Mouse (Mus musculus) intestine, embryonic 15.5 days (tissue): ENCODE measurements around the gene Mrgpre. TPM values are rescaled to one million over a fixed set of nuclear protein-coding genes. Genes with fewer than 3 reads are reported as not detected.

Experiments used
- ATAC-seq: fragments of 200-750 bp; cut with Nextera tagmentation; 2 replicates; pipeline ENCODE4 v1.8.0; 2017; ENCODE audit warnings: moderate TSS enrichment, moderate library complexity
- H3K27ac ChIP-seq: fragments of 300-500 bp; sonication (generic); 2 replicates; pipeline ENCODE4 v1.5.1; 2015; ENCODE audit warnings: mild to moderate bottlenecking, inconsistent platforms
- H3K27me3 ChIP-seq: fragments of 300-500 bp; sonication (generic); replicated peaks from 2 replicates; pipeline ENCODE4 v1.6.1; 2015; ENCODE audit warnings: inconsistent platforms
- H3K36me3 ChIP-seq: fragments of 300-500 bp; sonication (generic); 2 replicates; pipeline ENCODE4 v1.6.1; 2015; ENCODE audit warnings: inconsistent platforms
- H3K4me1 ChIP-seq: fragments of 300-500 bp; sonication (generic); replicated peaks from 2 replicates; pipeline ENCODE4 v1.6.1; 2015; ENCODE audit warnings: inconsistent platforms
- H3K4me2 ChIP-seq: fragments of 300-500 bp; sonication (generic); replicated peaks from 2 replicates; pipeline ENCODE4 v1.6.1; 2015; ENCODE audit warnings: mild to moderate bottlenecking, inconsistent platforms
- H3K4me3 ChIP-seq: fragments of 300-500 bp; sonication (generic); replicated peaks from 2 replicates; pipeline ENCODE4 v1.5.1; 2015; ENCODE audit warnings: inconsistent platforms
- H3K9ac ChIP-seq: fragments of 300-500 bp; sonication (generic); 2 replicates; pipeline ENCODE4 v1.6.1; 2015; ENCODE audit warnings: inconsistent platforms
- H3K9me3 ChIP-seq: fragments of 300-500 bp; sonication (generic); 2 replicates; pipeline ENCODE4 v1.6.1; 2016; ENCODE audit warnings: inconsistent platforms
- WGBS: fragments of 180-500 bp; shearing (Covaris S2); methylation state at CpG from one replicate; pipeline ENCODE4 v1.1.7; 2015; 5-methylcytosine and 5-hydroxymethylcytosine counted together
- polyA plus RNA-seq: library from polyadenylated mRNA; unstranded; fragments of >200 nt; fragmentation: Nextera tagmentation; extraction: Ambion mirVana; gene quantifications from 2 replicates; pipeline ENCODE4 v1.2.1, GENCODE M21; 2015

Mrgpre gene
- polyA plus RNA-seq, 1 experiment from 2014 or later = 1.3 TPM

GRCm38 (mm10) chr7:143768267-143768666 lies 16.0 kb downstream of the Mrgpre start:
- Histone ChIP-seq H3K4me1 (peaks cover 5% of the 10 kb centered on the region; the same call in 1 of the 2 replicates), H3K4me3 (no peak overlapping the region), H3K9me3 (no peaks in the 10 kb centered on the region), H3K9ac (no peak overlapping the region), H3K4me2 (no peak overlapping the region), H3K27ac (no peak overlapping the region), H3K36me3 (no peaks in the 10 kb centered on the region), H3K27me3 (peaks cover 22% of the 10 kb centered on the region)
- peak; percentile 57 for ATAC-seq
- WGBS = 54% methylated on average over 6 of the region's 6 CpGs

GRCm38 (mm10) chr7:143766893-143767292 lies 17.4 kb downstream of the Mrgpre start, which contains the start of gene Mrgprg:
Gene Mrgprg (minus strand): TSS chr7:143766993.
- H3K27me3 ChIP-seq = peaks cover 22% of the 10 kb centered on the region
- H3K4me2 ChIP-seq = no peak within 1 kb of the TSS
- 35% methylated on average over 6 of the region's 6 CpGs for WGBS
- no peak for ATAC-seq
- H3K4me1 ChIP-seq = peaks cover 5% of the 10 kb centered on the region; the same call in 1 of the 2 replicates
- H3K4me3 ChIP-seq = no peak within 1 kb of the TSS
- no peak within 1 kb of the TSS for H3K9ac ChIP-seq
- H3K27ac ChIP-seq = no peak within 1 kb of the TSS
- no peaks in the 10 kb centered on the region for H3K36me3 ChIP-seq
- no peaks in the 10 kb centered on the region for H3K9me3 ChIP-seq

- no peak overlapping the region for H3K4me2 ChIP-seq
- no peak overlapping the region for H3K9ac ChIP-seq
- H3K4me1 ChIP-seq = peaks cover 5% of the 10 kb centered on the region; the same call in 1 of the 2 replicates
- 71% methylated on average over 19 of the region's 19 CpGs for WGBS
- no peak overlapping the region for H3K27ac ChIP-seq
- no peaks in the 10 kb centered on the region for H3K36me3 ChIP-seq
- ATAC-seq = no peak
- H3K9me3 ChIP-seq = no peaks in the 10 kb centered on the region
- H3K4me3 ChIP-seq = no peak overlapping the region
- H3K27me3 ChIP-seq = peaks cover 22% of the 10 kb centered on the region
These were observed 19.3 kb downstream of the Mrgpre start for GRCm38 (mm10) chr7:143764876-143765530.

GRCm38 (mm10) chr7:143763794-143764193 lies 20.5 kb downstream of the Mrgpre start:
- peaks cover 22% of the 10 kb centered on the region for H3K27me3 ChIP-seq
- H3K4me2 ChIP-seq = no peak overlapping the region
- no peaks in the 10 kb centered on the region for H3K36me3 ChIP-seq
- no peak overlapping the region for H3K4me3 ChIP-seq
- H3K9ac ChIP-seq = no peak overlapping the region
- no peak overlapping the region for H3K27ac ChIP-seq
- 15% methylated on average over 3 of the region's 3 CpGs for WGBS
- peaks cover 5% of the 10 kb centered on the region; the same call in 1 of the 2 replicates for H3K4me1 ChIP-seq
- H3K9me3 ChIP-seq = no peaks in the 10 kb centered on the region
- peak; percentile 39 for ATAC-seq

GRCm38 (mm10) chr7:143758956-143759355 lies 25.3 kb downstream of the Mrgpre start:
- ATAC-seq = no peak
- 73% methylated on average over 3 of the region's 3 CpGs for WGBS
- H3K9me3 ChIP-seq = no peaks in the 10 kb centered on the region
- no peak overlapping the region for H3K9ac ChIP-seq
- no peak overlapping the region for H3K27ac ChIP-seq
- no peaks in the 10 kb centered on the region for H3K36me3 ChIP-seq
- H3K27me3 ChIP-seq = 0 out of 2 replicates have a peak, but pooled peaks cover 11% of the 10 kb centered on the region
- no peak overlapping the region for H3K4me2 ChIP-seq
- peaks cover 12% of the 10 kb centered on the region for H3K4me1 ChIP-seq
- H3K4me3 ChIP-seq = no peak overlapping the region

GRCm38 (mm10) chr7:143757696-143758095 lies 26.6 kb downstream of the Mrgpre start:
- Histone ChIP-seq H3K36me3 (no peaks in the 10 kb centered on the region), H3K4me2 (peak overlapping the region; percentile 91), H3K4me3 (no peak overlapping the region), H3K4me1 (peaks cover 12% of the 10 kb centered on the region), H3K9ac (no peak overlapping the region), H3K9me3 (no peaks in the 10 kb centered on the region), H3K27me3 (0 out of 2 replicates have a peak, but pooled peaks cover 11% of the 10 kb centered on the region), H3K27ac (no peak overlapping the region)
- ATAC-seq = no peak
- WGBS = 69% methylated on average over 3 of the region's 3 CpGs

- H3K27ac ChIP-seq = no peak overlapping the region
- peaks cover 12% of the 10 kb centered on the region for H3K4me1 ChIP-seq
- no peaks in the 10 kb centered on the region for H3K9me3 ChIP-seq
- H3K9ac ChIP-seq = peak overlapping the region; percentile 44; the same call in 1 of the 2 replicates
- H3K4me3 ChIP-seq = peak overlapping the region; percentile 37
- peak overlapping the region; percentile 91 for H3K4me2 ChIP-seq
- WGBS = under 1% methylated on average over 15 of the region's 15 CpGs
- 0 out of 2 replicates have a peak, but pooled peaks cover 11% of the 10 kb centered on the region for H3K27me3 ChIP-seq
- peak; percentile 93 for ATAC-seq
- no peaks in the 10 kb centered on the region for H3K36me3 ChIP-seq
These were observed 27.3 kb downstream of the Mrgpre start for GRCm38 (mm10) chr7:143757027-143757390.

- no peak within 1 kb of the TSS for H3K27ac ChIP-seq
- peak; percentile 18 for ATAC-seq
- WGBS = 23% methylated on average over 22 of the region's 22 CpGs
- peaks cover 12% of the 10 kb centered on the region for H3K4me1 ChIP-seq
- H3K36me3 ChIP-seq = no peaks in the 10 kb centered on the region
- no peaks in the 10 kb centered on the region for H3K9me3 ChIP-seq
- H3K4me3 ChIP-seq = peak within 1 kb of the TSS; percentile 37
- H3K27me3 ChIP-seq = 0 out of 2 replicates have a peak, but pooled peaks cover 11% of the 10 kb centered on the region
- peak within 1 kb of the TSS; percentile 44; the same call in 1 of the 2 replicates for H3K9ac ChIP-seq
- H3K4me2 ChIP-seq = peak within 1 kb of the TSS; percentile 91
These were observed 27.9 kb downstream of the Mrgpre start, which contains the start of gene Osbpl5 for GRCm38 (mm10) chr7:143756125-143757026. Gene Osbpl5 (minus strand): TSS chr7:143756985.

- no peak for ATAC-seq
- Histone ChIP-seq H3K27ac (no peak overlapping the region), H3K36me3 (no peaks in the 10 kb centered on the region), H3K9me3 (no peaks in the 10 kb centered on the region), H3K4me3 (no peak overlapping the region), H3K4me2 (no peak overlapping the region), H3K9ac (no peak overlapping the region), H3K4me1 (peaks cover 12% of the 10 kb centered on the region), H3K27me3 (0 out of 2 replicates have a peak, but pooled peaks cover 11% of the 10 kb centered on the region)
- WGBS = 82% methylated on average over 9 of the region's 9 CpGs
These were observed 28.8 kb downstream of the Mrgpre start for GRCm38 (mm10) chr7:143755357-143756124.

GRCm38 (mm10) chr7:143753990-143754715 lies 30.1 kb downstream of the Mrgpre start:
- Histone ChIP-seq H3K36me3 (no peaks in the 10 kb centered on the region), H3K9me3 (no peaks in the 10 kb centered on the region), H3K27me3 (0 out of 2 replicates have a peak, but pooled peaks cover 11% of the 10 kb centered on the region), H3K4me3 (no peak overlapping the region), H3K27ac (no peak overlapping the region), H3K9ac (no peak overlapping the region), H3K4me2 (no peak overlapping the region), H3K4me1 (peaks cover 12% of the 10 kb centered on the region)
- no peak for ATAC-seq
- WGBS = 38% methylated on average over 5 of the region's 5 CpGs

- Histone ChIP-seq H3K4me1 (peaks cover 17% of the 10 kb centered on the region), H3K9me3 (no peaks in the 10 kb centered on the region), H3K36me3 (no peaks in the 10 kb centered on the region), H3K27ac (no peak overlapping the region), H3K27me3 (0 out of 2 replicates have a peak, but pooled peaks cover 11% of the 10 kb centered on the region), H3K4me3 (no peak overlapping the region), H3K9ac (no peak overlapping the region), H3K4me2 (no peak overlapping the region)
- ATAC-seq = no peak
- WGBS = 73% methylated on average over 3 of the region's 3 CpGs
These were observed 31.7 kb downstream of the Mrgpre start for GRCm38 (mm10) chr7:143752606-143753005.
